19 mouse cellular contexts compared by ENCODE assay signal in genomic region chr2:24456841-24457240, GRCm38 (mm10). TPM values are rescaled to one million over a fixed set of nuclear protein-coding genes. Genes with fewer than 3 reads are reported as not detected.
"Had no signal": no experiment of that assay in that cellular context is flagged by ENCODE, and none has a peak within 500 bp of the region (broad histone marks: within the 10 kb centered on the region; RNA-seq: fewer than 3 reads in every experiment).

No protein-coding gene starts in this region.

- H3K4me2 ChIP-seq: limb, embryonic 12.5 days; liver, embryonic 13.5 days; lung, embryonic 15.5 days; midbrain, embryonic 13.5 days had no signal

- H3K4me1 ChIP-seq: limb, embryonic 12.5 days; liver, embryonic 13.5 days; lung, embryonic 15.5 days had no signal

- ATAC-seq: intestine, embryonic 16.5 days; liver, postnatal 0 days; midbrain, embryonic 13.5 days had no signal

- H3K9me3 ChIP-seq: limb, embryonic 12.5 days; liver, embryonic 13.5 days; lung, embryonic 15.5 days; midbrain, embryonic 13.5 days had no signal

- H3K36me3 ChIP-seq: limb, embryonic 12.5 days; liver, embryonic 13.5 days; lung, embryonic 15.5 days; midbrain, embryonic 13.5 days had no signal

- H3K27ac ChIP-seq: limb, embryonic 12.5 days; liver, embryonic 13.5 days; lung, embryonic 15.5 days; macrophage; midbrain, embryonic 13.5 days; stomach, postnatal 0 days had no signal

- H3K27me3 ChIP-seq: liver, embryonic 13.5 days; lung, embryonic 15.5 days; midbrain, embryonic 13.5 days had no signal

- H3K4me3 ChIP-seq: limb, embryonic 12.5 days; liver, embryonic 13.5 days; lung, embryonic 15.5 days; midbrain, embryonic 13.5 days had no signal

- DNase-seq: kidney, adult 8-10 months; kidney, postnatal 25 days; layer of hippocampus, postnatal 36 days; liver; liver, embryonic 13.5 days; liver, postnatal 0 days; lung, postnatal 14 days; right cerebral cortex, adult 18-20 months; right cerebral cortex, postnatal 25 days; thymus, postnatal 25 days had no signal

- H3K9ac ChIP-seq: limb, embryonic 12.5 days; liver, embryonic 13.5 days; liver, postnatal 0 days; lung, embryonic 15.5 days; midbrain, embryonic 13.5 days had no signal

RNA-seq across cellular contexts. Expression of gene Pax8, which starts 18.6 kb away (rescaled TPM):
- total RNA-seq: layer of hippocampus, postnatal 36 days; left cerebral cortex, adult 8-10 months; left cerebral cortex, postnatal 25 days had no signal
- polyA plus RNA-seq: limb, embryonic 12.5 days; liver, postnatal 0 days; macrophage; urinary bladder, adult 2 months had no signal
